Mouse (Mus musculus) subcutaneous adipose tissue, adult 2 months (tissue): ENCODE measurements around the gene Tmem170. TPM values are rescaled to one million over a fixed set of nuclear protein-coding genes. Genes with fewer than 3 reads are reported as not detected.

Experiments
- polyA plus RNA-seq: library from polyadenylated mRNA; depleted of rRNA; stranded (reverse); fragments of >200 nt; gene quantifications from 2 replicates; pipeline ENCODE4 v1.2.3, GENCODE M21; 2012; ENCODE audit warnings: low replicate concordance; rRNA removed

The Tmem170 gene
- 3.0 and 3.4 TPM in 2 replicates for polyA plus RNA-seq

DNA sequence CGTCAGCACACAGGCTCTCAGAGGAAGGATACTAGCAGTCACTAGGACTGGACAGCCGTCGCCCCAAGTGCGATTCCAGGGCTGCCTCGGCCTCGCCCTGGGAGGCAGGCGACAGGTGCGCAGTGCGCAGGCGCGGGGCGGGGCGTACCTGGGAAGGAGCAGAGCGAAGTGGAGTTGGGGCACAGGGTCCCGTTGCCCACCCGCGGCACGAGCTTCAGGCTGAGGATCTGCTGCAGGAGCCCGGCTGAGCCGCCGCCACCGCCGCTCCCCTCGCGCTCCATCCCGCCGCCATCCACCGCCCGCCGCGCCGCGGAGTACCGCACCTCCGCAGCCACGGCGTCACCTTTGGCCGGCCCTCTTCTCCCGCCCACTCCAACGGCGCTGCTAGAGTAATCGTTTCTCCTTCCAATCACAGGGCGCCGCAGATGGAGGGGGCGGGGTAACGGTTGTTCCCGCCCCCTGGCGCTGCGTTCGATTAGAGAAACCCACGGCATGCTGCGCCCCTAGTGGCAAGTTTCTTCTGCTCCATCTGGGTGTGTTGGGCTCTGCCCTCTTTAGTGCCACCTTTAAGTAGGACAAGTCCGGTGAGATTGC lies at the start of gene Tmem170:
Gene Tmem170, minus strand, starts transcription at position 396 of the 594 bp plus-strand sequence.

DNA sequence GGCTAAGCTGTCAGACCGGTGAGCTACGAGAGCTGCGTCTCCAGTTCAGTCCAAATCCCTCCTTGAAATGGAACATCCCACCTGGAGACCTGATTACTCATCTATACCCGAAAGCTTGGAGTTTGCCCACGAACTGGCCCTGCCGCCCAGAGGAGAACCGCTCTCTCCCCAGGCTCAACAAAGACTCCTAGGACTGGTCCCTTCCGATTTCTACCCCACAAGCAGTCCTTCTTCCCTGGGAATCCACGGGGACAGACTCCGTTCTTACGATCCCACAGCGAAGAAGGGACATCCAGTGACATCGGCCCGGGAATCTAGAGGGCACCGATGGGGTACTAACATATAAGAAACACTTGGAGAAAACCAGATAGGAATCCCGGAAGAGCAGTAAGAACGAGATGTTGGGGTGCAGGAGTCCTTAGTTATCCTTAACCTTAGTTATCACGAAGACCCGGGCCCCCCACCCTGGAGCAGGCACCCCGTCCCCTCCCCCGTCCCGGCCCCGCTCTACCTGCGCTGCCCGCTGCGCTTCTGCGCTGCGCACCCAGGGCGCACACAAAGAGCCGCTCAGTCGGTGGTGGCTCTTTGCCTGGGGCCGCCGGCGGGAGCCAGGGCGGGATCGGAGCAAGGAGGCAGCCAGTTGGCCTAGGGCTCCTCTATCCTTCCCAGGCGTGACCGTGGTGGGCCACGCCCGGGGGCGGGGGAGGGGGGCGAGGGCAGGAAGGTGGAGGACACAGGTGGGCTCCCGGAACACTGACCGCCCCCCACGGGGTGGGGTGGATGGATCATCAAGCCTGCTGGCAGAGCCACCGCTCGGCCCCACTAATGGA lies 33.3 kb upstream of the Tmem170 start, which contains the start of gene Chst5:
Gene Chst5, minus strand, starts transcription at position 827 of the 830 bp plus-strand sequence.

GRCm38 (mm10) chr8:111853861-111854501 lies 22.6 kb downstream of the Tmem170 start, which contains the start of gene Cfdp1:
TSS of gene Cfdp1 (minus strand) at chr8:111854291.

Other genes with a start within 250 kb of the Tmem170 start
- gene Ldhd, start 246.4 kb downstream of the Tmem170 start, polyA plus RNA-seq: 36.3 and 61.5 TPM in 2 replicates
- gene Zfp1, start 233.3 kb downstream of the Tmem170 start, polyA plus RNA-seq: 5.7 and 9.5 TPM in 2 replicates
- 1.9 and 2.5 TPM in 2 replicates for gene Ctrb1, start 185.7 kb downstream of the Tmem170 start, polyA plus RNA-seq
- gene Bcar1, start 132.9 kb downstream of the Tmem170 start, polyA plus RNA-seq: 55.0 and 62.7 TPM in 2 replicates
- 6.5 and 9.2 TPM in 2 replicates for gene Cfdp1, start 22.5 kb downstream of the Tmem170 start, polyA plus RNA-seq
- not detected in 2 replicates for gene Chst5, start 33.7 kb upstream of the Tmem170 start, polyA plus RNA-seq
- gene Tmem231, start 57.1 kb upstream of the Tmem170 start, polyA plus RNA-seq: 3.5 and 11.0 TPM in 2 replicates
- 39.9 and 60.1 TPM in 2 replicates for gene Gabarapl2, start 64.0 kb upstream of the Tmem170 start, polyA plus RNA-seq
- gene Adat1, start 115.6 kb upstream of the Tmem170 start, polyA plus RNA-seq: 3.2 and 5.6 TPM in 2 replicates
- 55.9 and 88.7 TPM in 2 replicates for gene Kars, start 134.6 kb upstream of the Tmem170 start, polyA plus RNA-seq
- 6.3 and 10.8 TPM in 2 replicates for gene Terf2ip, start 134.6 kb upstream of the Tmem170 start, polyA plus RNA-seq
- not detected in 2 replicates for gene Gm6793, start 138.3 kb upstream of the Tmem170 start, polyA plus RNA-seq